Mouse (Mus musculus) left cerebral cortex, postnatal 14 days (tissue): Measurements from ENCODE around the gene 4930512M02Rik. TPM values are rescaled to one million over a fixed set of nuclear protein-coding genes. Genes with fewer than 3 reads are reported as not detected.
"Not testable (repeated sequence)": the region's sequence is repeated elsewhere in the genome, so short reads cannot be mapped to it uniquely, and the experiment has no call there.

Experiments used
- DNase-seq, 2 experiments: peaks; one replicate each; pipeline ENCODE4 v3.0.0; 2021 to 2022; ENCODE audit warnings: low spot score in 2 of 2, mixed read lengths in 1 of 2
- intact Hi-C: fragments of 180-260 bp; cut with DNase I; formaldehyde crosslinking; loops from one replicate; pipeline ENCODE4 v1.15.1; 2025
- long read RNA-seq, 2 experiments: library from polyadenylated mRNA; stranded (forward); transcript quantifications; one replicate each; pipeline ENCODE4 v2.0.0; 2021
- total RNA-seq, 2 experiments: library from RNA; stranded (reverse); gene quantifications; 2 replicates each; pipeline ENCODE4 v1.2.3; 2021

4930512M02Rik gene
- not detected for total RNA-seq
- long read RNA-seq, experiment 1, result 0 reads
- long read RNA-seq, experiment 2, result 0 reads

DNA sequence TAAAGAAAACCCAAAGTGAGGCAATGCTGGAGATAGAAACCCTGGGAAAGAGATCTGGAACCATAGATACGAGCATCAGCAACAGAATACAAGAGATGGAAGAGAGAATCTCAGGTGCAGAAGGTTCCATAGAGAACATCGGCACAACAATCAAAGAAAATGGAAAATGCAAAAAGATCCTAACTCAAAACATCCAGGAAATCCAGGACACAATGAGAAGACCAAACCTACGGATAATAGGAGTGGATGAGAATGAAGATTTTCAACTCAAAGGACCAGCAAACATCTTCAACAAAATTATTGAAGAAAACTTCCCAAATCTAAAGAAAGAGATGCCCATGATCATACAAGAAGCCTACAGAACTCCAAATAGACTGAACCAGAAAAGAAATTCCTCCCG is at the start of gene 4930512M02Rik:
Gene 4930512M02Rik (minus strand): TSS at position 101 of the 400 bp plus-strand sequence.
- intact Hi-C loops, DNase-seq: not testable (repeated sequence)

DNA sequence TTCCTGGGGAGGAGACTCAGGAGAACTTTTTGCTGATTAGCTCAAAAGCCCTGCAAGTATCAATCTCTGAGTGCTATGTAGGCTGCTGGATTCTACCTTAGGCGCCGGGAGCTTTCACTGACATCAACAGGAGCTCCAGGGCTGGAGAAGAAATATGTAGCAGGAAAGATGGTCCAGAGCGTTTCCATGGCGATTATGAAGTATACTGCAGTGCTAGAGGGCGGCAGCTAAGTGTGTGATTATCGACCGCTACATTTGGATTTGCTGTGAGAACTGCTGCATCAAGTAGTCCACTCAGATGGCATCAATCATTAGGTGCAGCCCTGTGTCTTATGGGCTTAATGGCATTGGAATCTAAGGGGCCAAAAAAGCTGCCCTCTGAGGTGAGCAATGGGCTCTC is 49.5 kb upstream of the 4930512M02Rik start:
- DNase-seq, result peak in 1 of 2 experiments; percentile 11
- intact Hi-C loops, result no loop called here

GRCm38 (mm10) chr11:11676068-11676741 is 48.6 kb upstream of the 4930512M02Rik start:
- no peak for DNase-seq
- intact Hi-C loops, result no loop called here

DNA sequence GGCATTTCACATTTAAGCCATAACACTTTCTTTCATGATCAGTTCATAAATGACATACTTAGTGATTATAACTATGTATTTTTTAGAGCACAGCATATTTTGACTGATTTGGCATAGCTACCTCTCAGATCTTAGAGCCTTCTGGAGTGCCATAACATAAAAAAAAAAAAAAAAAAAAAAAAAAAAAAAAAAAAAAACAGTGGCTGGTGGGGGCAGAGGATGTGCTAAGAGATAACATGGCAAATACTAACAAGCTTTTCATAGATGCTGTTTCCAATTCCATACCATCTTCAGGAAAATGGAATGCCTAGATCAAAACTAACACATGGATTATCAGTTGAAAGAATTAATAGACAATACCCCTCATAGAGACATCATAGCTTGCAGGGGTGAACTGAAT is 47.4 kb upstream of the 4930512M02Rik start:
- no peak for DNase-seq
- intact Hi-C loops, result no loop called here

DNA sequence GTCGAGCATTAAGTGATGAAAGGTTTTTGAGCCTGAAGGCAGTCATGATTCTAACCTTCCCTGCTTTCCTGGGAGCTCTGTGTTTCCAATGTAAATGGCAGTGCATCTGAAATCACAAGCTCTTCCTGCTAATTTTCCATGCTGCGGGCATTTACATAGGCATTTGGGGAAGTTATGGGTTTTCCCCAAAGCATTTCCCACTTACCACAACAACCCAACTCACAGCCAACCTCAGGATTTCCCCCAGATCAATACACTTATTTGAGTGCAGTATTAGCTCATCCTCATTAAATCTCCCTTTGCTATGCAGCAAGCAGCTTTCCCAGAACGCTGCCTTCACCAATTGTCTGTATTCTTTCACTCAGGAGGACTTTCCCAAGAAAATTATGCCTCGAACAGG is 45.3 kb upstream of the 4930512M02Rik start:
- DNase-seq, result no peak
- intact Hi-C loops, result no loop called here

DNA sequence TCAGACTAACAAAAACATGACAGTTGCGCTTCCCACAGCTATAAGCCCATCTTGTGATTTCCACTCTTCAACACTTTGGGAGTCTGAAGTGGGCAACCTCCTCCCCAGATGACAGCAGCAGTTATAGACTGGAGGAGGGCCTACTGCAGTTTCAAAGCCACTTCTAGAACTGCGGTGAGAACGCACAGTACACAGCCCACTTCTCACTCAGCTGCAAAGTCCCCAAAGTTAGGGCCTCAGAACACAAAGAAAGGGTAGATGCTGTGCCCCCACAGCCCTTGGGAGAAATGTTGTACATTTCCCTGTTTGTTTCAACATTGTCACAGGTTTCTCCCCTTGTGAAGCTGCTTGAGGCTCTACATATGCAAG is 40.3 kb upstream of the 4930512M02Rik start:
- intact Hi-C loops, result no loop called here
- no peak for DNase-seq

DNA sequence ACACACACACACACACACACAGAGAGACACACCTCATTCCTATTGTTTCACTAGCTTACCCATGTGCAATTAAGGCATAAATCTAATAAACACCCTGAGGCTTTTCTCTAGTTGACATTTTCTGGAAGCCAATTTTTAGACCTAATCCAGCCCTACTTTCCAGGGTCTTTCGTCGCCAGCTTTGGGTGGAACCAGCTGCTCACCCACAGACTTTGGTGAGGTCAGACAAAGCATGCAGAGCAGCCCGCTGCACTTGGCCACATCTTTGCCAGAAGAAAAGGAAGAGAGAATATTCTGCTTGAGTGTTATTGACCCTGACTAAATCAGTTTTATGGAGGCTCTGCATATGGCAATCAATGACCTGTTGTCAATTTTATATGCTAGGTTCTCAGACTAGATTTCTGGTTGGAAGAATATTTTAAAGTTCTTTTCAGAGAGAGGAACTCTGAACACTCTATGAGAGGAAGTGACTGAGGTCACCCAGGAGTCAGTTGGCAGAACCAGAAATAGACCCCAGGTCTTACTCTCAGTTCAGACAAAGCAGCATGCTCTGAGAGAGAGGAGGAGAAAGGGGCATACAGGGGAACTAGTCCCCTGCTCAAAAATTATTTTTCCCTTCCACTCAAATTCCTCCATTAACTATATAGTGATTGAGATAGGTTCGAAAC is 39.8 kb upstream of the 4930512M02Rik start:
- DNase-seq, result no peak
- intact Hi-C loops, result no loop called here

GRCm38 (mm10) chr11:11660651-11661050 is 33.0 kb upstream of the 4930512M02Rik start:
- no peak for DNase-seq
- intact Hi-C loops, result no loop called here

DNA sequence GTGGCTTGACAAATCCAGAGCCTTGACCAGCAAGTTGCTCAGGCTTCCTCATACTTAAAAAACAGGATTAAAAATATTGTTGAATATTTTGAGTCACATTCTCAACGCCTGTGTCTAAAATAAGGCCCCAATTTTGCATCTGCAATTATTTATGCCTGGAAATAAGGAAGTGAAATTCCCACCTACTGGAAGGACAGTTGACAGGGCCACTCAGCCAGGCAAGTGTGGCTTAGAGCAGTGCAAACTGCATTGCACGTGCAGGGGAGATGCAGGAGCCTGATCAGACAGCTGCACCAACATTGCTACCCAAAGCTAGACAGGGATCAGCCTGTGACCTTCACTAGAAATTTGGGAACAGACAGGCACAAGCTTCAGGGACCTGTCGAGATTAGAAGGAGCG is 31.2 kb upstream of the 4930512M02Rik start:
- DNase-seq, result no peak
- intact Hi-C loops, result no loop called here

GRCm38 (mm10) chr11:11657634-11658033 is 30.0 kb upstream of the 4930512M02Rik start:
- intact Hi-C loops, result no loop called here
- DNase-seq, result no peak

DNA sequence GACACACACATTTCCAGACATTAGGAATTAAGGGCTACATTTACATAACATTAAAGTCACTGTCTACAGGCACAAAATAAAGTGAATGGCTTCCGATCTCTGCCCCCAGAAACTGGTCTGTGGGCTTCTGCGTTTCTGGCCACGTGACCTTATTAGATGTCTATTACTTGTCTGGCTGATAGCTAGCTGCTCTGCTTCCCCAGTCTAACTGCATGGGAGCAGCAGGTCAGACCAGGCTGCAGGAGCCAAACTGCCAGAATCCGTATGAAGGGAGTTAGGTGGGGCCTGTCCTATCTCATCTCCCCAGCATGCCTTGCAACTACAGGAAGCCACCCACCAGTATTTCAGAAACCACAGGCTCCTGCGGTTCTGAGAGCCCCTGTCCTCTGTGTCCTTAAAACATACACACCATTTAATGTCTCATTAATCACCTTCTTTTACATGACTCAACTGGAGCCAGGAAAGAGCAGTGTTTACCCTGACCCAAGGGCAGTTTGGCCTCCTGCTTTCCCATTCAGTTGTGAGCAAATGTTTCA is 29.4 kb upstream of the 4930512M02Rik start:
- no peak for DNase-seq
- intact Hi-C loops, result no loop called here

- intact Hi-C loops, result no loop called here
- DNase-seq, result no peak
Measured at GRCm38 (mm10) chr11:11656388-11656787, 28.8 kb upstream of the 4930512M02Rik start.

- intact Hi-C loops, result no loop called here
- DNase-seq, result no peak
Measured at GRCm38 (mm10) chr11:11644303-11644702, 16.7 kb upstream of the 4930512M02Rik start.

- no peak for DNase-seq
- intact Hi-C loops, result no loop called here
Measured at GRCm38 (mm10) chr11:11624073-11624705, 3.4 kb downstream of the 4930512M02Rik start.

DNA sequence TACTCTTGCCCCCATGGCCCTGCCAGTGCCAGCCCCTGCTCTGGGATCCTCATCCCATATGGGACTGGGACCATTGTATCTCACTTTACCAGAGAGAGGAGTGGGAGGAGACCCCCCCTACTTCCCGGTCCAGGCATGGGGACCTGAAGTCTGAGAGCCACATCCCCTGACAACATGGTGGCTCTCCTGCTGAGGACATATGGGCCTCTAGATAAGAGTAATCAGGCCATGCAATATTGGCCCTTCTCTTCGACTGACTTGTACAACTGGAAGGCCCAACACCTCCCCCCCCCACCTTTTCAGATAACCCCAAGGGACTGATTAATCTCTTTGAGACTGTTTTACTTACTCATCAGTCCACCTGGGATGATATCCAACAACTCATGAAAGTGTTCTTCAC is 18.4 kb downstream of the 4930512M02Rik start:
- DNase-seq, result no peak
- intact Hi-C loops, result no loop called here

GRCm38 (mm10) chr11:11587327-11587726 is 40.3 kb downstream of the 4930512M02Rik start:
- intact Hi-C loops, result no loop called here
- no peak for DNase-seq

GRCm38 (mm10) chr11:11586423-11586822 is 41.2 kb downstream of the 4930512M02Rik start:
- intact Hi-C loops, result no loop called here
- DNase-seq, result no peak

GRCm38 (mm10) chr11:11573691-11574090 is 53.9 kb downstream of the 4930512M02Rik start:
- intact Hi-C loops, result no loop called here
- DNase-seq, result no peak

DNA sequence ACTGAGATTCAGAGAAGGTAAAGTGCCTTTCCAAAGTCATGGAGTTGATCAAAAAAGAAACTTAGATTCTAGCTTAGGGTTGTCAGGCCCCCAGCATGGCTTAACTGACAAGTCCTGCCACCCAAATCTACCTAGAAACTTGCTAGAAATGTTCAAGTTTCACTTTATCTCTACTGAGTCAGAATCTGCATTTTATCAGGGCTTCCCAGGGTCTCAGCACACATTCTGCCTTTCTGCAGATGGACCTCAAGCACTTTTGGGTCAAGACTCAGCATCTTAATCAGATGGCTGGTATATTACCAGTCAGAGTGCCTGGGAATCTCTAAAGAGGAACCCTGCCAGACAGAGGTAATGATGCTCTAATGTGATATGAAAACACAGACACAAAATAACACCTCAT is 56.9 kb downstream of the 4930512M02Rik start:
- DNase-seq, result no peak
- intact Hi-C loops, result no loop called here

DNA sequence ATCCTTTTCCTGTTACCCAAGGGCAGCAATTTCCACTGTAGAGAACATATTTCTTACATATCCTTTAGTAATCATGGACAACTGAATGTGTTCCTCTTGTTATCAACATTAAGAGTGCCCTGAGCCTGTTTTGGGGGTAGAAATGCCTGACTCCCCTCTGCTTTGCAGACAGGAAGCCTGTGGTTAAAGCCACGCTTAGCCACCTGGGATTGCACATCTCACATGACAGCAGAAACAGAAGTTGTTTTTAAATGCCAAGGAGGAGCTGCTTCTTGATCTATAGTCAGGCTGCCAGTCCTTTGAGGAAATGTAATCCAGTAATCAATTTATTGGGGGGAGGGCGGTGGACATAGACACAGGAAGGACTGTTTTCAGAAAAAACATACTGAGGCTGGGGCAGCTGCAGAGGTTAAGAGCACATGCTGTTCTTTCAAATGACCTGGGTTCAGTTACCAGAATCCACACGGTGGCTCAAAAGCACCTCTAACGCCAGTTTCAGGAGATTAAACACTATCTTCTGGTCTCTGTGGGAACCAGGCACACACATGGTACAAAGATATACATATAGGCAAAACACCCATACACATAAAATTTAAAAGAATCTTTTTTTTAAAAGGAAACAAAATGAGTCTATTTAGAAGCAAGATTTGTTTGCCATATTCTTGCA is 58.0 kb downstream of the 4930512M02Rik start:
- DNase-seq, result no peak
- intact Hi-C loops, result no loop called here
